14 mouse cellular contexts compared by ENCODE assay signal in the genomic region with DNA sequence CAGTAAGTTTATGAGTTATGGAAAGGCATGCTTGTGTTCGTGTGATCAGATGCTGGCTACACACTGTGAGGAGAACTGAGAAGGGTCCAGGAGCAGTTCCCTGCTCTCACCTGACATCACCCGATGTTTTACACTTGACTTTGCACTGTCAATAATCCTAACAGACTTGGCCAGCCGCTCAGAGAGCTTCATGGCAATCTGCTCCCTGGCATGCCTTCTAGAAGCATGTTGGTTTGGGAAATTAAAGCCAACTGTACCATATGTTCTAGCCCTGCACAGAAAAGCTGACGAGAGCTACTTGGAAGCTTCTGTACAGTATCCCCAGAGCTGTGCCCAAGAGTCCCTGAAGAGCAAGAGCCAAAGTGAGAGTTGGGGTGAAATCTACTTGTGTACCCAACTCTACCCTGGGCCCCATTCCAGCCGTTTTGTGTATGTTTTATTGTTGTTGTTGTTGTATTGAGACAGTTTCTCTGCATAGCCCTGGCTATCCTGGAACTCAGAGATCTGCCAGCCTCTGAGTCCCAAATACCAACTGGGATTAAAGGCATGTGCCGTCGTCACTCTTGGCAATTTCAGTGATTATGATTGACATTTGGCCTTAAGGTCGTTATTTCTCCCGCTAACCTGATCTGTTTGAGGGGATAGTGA. TPM values are rescaled to one million over a fixed set of nuclear protein-coding genes. Genes with fewer than 3 reads are reported as not detected.
DNase-seq lines count a peak whose midpoint lies in the region; ATAC-seq lines count a peak whose summit lies in the region.
"Had no signal": no experiment of that assay in that cellular context is flagged by ENCODE, and none has a peak within 500 bp of the region (broad histone marks: within the 10 kb centered on the region; RNA-seq: fewer than 3 reads in every experiment).

No protein-coding gene starts in this region.

- peak; percentile 84 for DNase-seq in forebrain, embryonic 14.5 days (ENCODE audit: low spot score)
- DNase-seq in forebrain, embryonic 11.5 days (ENCODE audit: low spot score), result no peak
- DNase-seq in cerebellum, adult 11 months, result peak; percentile 88
- peak; percentile 6 to 10 for DNase-seq in frontal cortex, postnatal 14 days (ENCODE audit: low spot score in 2 of 2)
- DNase-seq in left cerebral cortex, postnatal 36 days (ENCODE audit: low spot score in 2 of 2), result peak; percentile 16 to 29
- DNase-seq in gastrocnemius, postnatal 25 days, result no peak
- no peak for DNase-seq in urinary bladder, postnatal 10 days (ENCODE audit: low spot score)
- DNase-seq in spleen, postnatal 36 days (ENCODE audit: low spot score in 2 of 2), result no peak
- DNase-seq: B cell, adult 2 months; heart, postnatal 4 days; lung, adult 18-20 months had no signal

- H3K9ac ChIP-seq in forebrain, embryonic 14.5 days (ENCODE audit: low read length), result no peak overlapping the region
- H3K9ac ChIP-seq in forebrain, embryonic 11.5 days (ENCODE audit: low read length), result no peak overlapping the region
- H3K9ac ChIP-seq: embryonic facial prominence, embryonic 12.5 days; midbrain, embryonic 12.5 days; neural tube, embryonic 15.5 days had no signal

- H3K9me3 ChIP-seq in forebrain, embryonic 14.5 days (replicated peaks; ENCODE audit: control insufficient read depth, low read length), result no peaks in the 10 kb centered on the region
- no peaks in the 10 kb centered on the region for H3K9me3 ChIP-seq in forebrain, embryonic 11.5 days (ENCODE audit: control insufficient read depth, low read length)
- H3K9me3 ChIP-seq: embryonic facial prominence, embryonic 12.5 days; midbrain, embryonic 12.5 days; neural tube, embryonic 15.5 days had no signal

- H3K27me3 ChIP-seq in forebrain, embryonic 14.5 days (replicated peaks; ENCODE audit: control insufficient read depth, insufficient read depth, low read length), result no peaks in the 10 kb centered on the region
- H3K27me3 ChIP-seq in forebrain, embryonic 11.5 days (ENCODE audit: control insufficient read depth, insufficient read depth, low read length), result no peaks in the 10 kb centered on the region
- H3K27me3 ChIP-seq: embryonic facial prominence, embryonic 12.5 days; midbrain, embryonic 12.5 days; neural tube, embryonic 15.5 days had no signal

- 58% methylated on average over 9 of the region's 9 CpGs for WGBS in forebrain, embryonic 14.5 days
- 76% methylated on average over 9 of the region's 9 CpGs for WGBS in forebrain, embryonic 11.5 days

- no peak overlapping the region for H3K27ac ChIP-seq in forebrain, embryonic 14.5 days (ENCODE audit: low read depth, low read length)
- H3K27ac ChIP-seq in forebrain, embryonic 11.5 days (ENCODE audit: low read depth, low read length), result no peak overlapping the region
- H3K27ac ChIP-seq: embryonic facial prominence, embryonic 12.5 days; midbrain, embryonic 12.5 days; neural tube, embryonic 15.5 days had no signal

- H3K36me3 ChIP-seq in forebrain, embryonic 14.5 days (ENCODE audit: control insufficient read depth, insufficient read depth, low read length), result no peaks in the 10 kb centered on the region
- H3K36me3 ChIP-seq in forebrain, embryonic 11.5 days (ENCODE audit: control insufficient read depth, insufficient read depth, low read length), result no peaks in the 10 kb centered on the region
- H3K36me3 ChIP-seq: embryonic facial prominence, embryonic 12.5 days; midbrain, embryonic 12.5 days; neural tube, embryonic 15.5 days had no signal

- ATAC-seq in forebrain, embryonic 14.5 days, result peak; percentile 86
- ATAC-seq in forebrain, embryonic 11.5 days (replicated peaks; ENCODE audit: low FRiP score), result no peak

- no peak overlapping the region for H3K4me3 ChIP-seq in forebrain, embryonic 14.5 days (ENCODE audit: low read depth, low read length)
- H3K4me3 ChIP-seq in forebrain, embryonic 11.5 days (ENCODE audit: low read depth, low read length), result no peak overlapping the region
- H3K4me3 ChIP-seq: embryonic facial prominence, embryonic 12.5 days; midbrain, embryonic 12.5 days; neural tube, embryonic 15.5 days had no signal

- no peak overlapping the region for H3K4me2 ChIP-seq in forebrain, embryonic 14.5 days (ENCODE audit: low read length)
- no peak overlapping the region for H3K4me2 ChIP-seq in forebrain, embryonic 11.5 days (ENCODE audit: low read depth, low read length, severe bottlenecking)
- H3K4me2 ChIP-seq: embryonic facial prominence, embryonic 12.5 days; midbrain, embryonic 12.5 days; neural tube, embryonic 15.5 days had no signal

- intact Hi-C loops in left cerebral cortex, postnatal 36 days (cut with DNase I), result no loop called here

- peaks cover 2% of the 10 kb centered on the region; the same call in 1 of the 2 replicates for H3K4me1 ChIP-seq in forebrain, embryonic 14.5 days (ENCODE audit: control insufficient read depth, insufficient read depth, low read length)
- H3K4me1 ChIP-seq in forebrain, embryonic 11.5 days (replicated peaks; ENCODE audit: control insufficient read depth, insufficient read depth, low read length), result no peaks in the 10 kb centered on the region
- H3K4me1 ChIP-seq: embryonic facial prominence, embryonic 12.5 days had no signal

RNA-seq across cellular contexts. Expression of gene Cnksr3, which starts 56.5 kb away (rescaled TPM):
- 2.4 and 3.2 TPM in 2 replicates for polyA plus RNA-seq in forebrain, embryonic 14.5 days (2014; fragmentation: Nextera tagmentation; extraction: Ambion mirVana)
- polyA plus RNA-seq in forebrain, embryonic 11.5 days (2014; fragmentation: Nextera tagmentation; extraction: Ambion mirVana), result 8.5 and 8.8 TPM in 2 replicates
- 1 to 10 TPM; 6.1 to 7.1 TPM for total RNA-seq in left cerebral cortex, postnatal 36 days (2021)
- 1 to 10 TPM; 4.0 TPM for total RNA-seq in gastrocnemius, postnatal 25 days (2021)

Comparison
In these comparisons a context has a peak if more than half of its experiments do, and no peak if none do; other contexts are left out.
1. DNase-seq: peak in forebrain, embryonic 14.5 days (single experiment), cerebellum, adult 11 months (single experiment), frontal cortex, postnatal 14 days (2 of 2) and left cerebral cortex, postnatal 36 days (2 of 2); none in forebrain, embryonic 11.5 days (single experiment), gastrocnemius, postnatal 25 days (single experiment), urinary bladder, postnatal 10 days (single experiment) and spleen, postnatal 36 days (0 of 2).